Mouse (Mus musculus) megakaryocyte, embryonic 14.5 days (primary cell): ENCODE data around the gene Ciao2a.

Experiments
- FLI1 ChIP-seq: IDR thresholded peaks from 2 replicates; pipeline ENCODE4 v1.6.1; 2012; ENCODE audit warnings: low read length, inconsistent platforms, mixed read lengths
- GATA1 ChIP-seq: IDR thresholded peaks from 3 replicates; pipeline ENCODE4 v1.6.1; 2012; ENCODE audit warnings: mixed read lengths, low read length, inconsistent platforms, borderline replicate concordance

DNA sequence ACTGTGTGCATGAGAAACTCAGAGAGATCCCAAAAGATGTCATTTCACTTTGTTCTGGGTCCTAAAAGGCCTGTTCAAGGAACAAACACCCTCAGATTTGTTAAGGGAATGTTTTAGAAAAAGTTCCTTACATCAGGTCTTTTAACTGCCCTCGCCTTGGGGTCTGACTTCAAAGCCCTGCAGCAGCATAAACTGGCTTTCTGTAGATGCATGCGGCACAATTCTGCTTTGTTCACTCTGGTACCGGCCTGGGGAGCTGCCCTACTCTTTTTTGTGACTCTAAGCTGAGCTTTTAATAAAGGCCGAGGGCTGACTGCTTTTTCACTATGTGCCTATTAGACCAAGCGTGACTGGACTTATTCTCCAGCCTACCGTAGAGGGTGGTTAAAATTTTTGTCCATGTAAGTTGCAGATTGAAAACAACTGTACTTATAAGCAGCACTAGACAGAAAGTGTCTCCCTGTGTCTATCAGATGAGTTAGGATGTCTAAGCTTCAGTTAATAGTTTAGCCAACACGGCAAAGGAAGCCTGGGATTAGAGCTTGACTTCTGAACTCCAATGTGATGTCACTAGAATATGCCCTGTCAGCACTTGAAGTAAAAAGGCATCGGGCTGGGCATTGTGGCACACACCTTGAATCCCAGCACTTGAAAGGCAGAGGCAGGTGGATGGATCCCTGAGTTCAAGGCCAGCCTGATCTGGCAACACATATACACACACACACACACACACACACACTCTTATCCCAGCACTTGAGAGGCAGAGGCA, 15.6 kb upstream of the Ciao2a start:
- TF ChIP-seq GATA1, result no peak
- no peak for TF ChIP-seq FLI1
